Mouse (Mus musculus): ENCODE results near the gene Klk5. TPM values are rescaled to one million over a fixed set of nuclear protein-coding genes. Genes with fewer than 3 reads are reported as not detected.

The Klk5 gene
- not detected for polyA plus RNA-seq (2014; fragmentation: Illumina TruSeq; extraction: RNeasy Lipid Tissue Mini Kit (QIAGEN cat#74804); ENCODE audit: low read depth, low replicate concordance)

DNA sequence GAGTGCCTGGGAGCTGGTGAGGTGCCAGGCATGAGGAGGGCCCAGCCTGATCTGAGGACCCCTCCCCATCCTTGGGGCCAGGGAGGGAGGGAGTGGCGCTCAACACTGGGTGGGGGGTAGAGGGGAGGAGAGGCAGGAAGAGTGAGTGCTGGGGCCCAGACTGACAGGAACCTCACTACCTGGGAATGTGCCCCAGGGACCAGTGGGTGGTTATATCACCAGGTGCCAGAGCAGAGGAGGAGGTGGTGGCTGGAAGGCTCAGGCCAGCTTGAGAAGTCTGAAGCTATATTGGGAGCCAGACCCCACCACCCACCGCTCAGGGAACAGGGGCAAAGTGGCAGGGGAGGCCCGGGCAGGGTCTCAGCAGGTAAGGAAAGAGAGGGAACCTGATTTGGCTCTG lies at the start of gene Klk5:
TSS of gene Klk5 (plus strand) at position 271 of the 400 bp plus-strand sequence.

DNA sequence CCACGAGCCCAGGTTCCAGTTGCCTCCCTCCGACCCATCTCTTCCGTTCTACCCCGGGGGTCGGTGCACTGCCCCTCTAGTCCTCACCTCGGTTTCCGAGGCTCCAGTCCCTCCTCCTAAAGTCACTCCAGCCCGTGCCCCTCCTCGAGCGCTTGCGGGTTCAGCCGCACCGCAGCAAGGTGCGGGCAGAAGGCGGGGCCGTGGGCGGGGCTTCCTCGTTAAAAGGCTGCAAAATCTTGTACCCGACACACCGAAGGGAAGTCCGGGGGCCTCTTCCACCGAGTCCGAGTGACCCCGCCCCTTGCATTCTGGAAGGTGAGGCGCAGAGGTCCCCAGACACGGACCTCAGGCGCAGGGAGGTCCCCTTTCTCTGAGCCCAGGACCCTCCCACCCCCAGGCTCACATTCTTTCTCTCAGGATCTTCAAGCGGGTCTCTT lies 44.4 kb upstream of the Klk5 start, which contains the start of gene Klk8:
TSS of gene Klk8 (plus strand) at position 245 of the 437 bp plus-strand sequence.

DNA sequence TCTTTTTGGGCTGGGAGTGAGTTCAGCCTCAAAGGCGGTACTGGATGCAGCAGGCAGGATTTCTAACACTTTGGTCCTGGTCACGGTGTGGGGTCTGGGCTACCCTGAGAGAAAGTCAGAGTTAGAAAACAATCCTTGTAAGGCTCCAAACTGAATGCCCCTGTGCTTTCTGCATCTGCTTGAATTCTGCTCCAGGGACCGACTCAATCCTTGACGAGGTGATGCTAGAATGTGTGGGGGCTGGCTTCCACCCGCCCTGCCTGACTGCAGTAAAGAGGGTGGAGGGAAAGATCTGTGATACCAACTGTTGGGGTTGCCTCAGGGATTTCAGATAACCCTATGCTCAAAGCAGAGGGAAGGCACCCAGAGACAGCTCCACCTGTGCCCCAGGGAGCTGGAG lies 30.8 kb upstream of the Klk5 start, which contains the start of gene Klk7:
TSS of gene Klk7 (plus strand) at position 301 of the 400 bp plus-strand sequence.

DNA sequence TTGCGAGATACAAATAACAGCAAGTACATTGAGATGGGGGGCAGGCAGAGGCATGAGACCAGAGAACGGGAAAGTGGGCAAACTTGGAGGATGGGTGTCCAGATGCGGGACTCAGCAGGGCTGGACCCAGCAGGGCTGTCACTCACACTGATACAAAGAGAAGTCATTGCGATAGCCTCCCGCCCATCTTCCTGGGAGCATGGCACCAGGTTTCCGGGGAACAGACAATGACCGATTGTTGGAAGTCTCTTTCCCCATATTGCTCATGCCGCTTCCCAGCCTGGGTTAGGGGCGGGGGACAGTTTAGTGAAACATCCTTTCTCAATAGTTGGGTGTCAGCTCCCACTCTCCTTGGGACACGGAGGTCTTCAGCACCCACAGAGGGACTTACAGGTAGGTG lies 17.6 kb upstream of the Klk5 start, which contains the start of gene Klk6:
TSS of gene Klk6 (plus strand) at position 301 of the 400 bp plus-strand sequence.

DNA sequence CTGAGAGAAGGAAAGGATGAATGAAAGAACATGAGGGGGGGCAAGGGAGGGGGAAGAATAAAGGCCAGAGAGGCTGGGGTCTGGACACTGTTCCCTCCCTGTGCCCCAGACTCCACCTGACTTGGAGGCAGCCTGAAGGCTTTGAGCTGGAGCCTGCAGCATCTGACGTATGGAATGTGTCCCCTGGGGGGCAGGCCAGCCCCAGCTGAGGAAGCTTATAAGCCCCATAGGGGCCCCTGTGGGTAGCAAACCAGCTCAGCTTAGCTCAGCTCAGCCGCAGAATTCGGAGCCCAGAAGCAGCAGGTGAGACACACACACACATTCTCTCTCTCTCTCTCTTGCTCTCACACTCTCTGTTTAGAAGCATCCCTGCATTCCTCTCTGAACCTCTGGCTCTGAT lies 39.1 kb downstream of the Klk5 start, which contains the start of gene Klk4:
TSS of gene Klk4 (plus strand) at position 249 of the 400 bp plus-strand sequence.

Other genes starting within 250 kb of the Klk5 start
- gene Zfp819, start 234.8 kb upstream of the Klk5 start, polyA plus RNA-seq (2014; fragmentation: Illumina TruSeq; extraction: RNeasy Lipid Tissue Mini Kit (QIAGEN cat#74804); ENCODE audit: low read depth, low replicate concordance), result 9.2 TPM
- not detected for gene Ceacam18, start 207.3 kb upstream of the Klk5 start, polyA plus RNA-seq (2014; fragmentation: Illumina TruSeq; extraction: RNeasy Lipid Tissue Mini Kit (QIAGEN cat#74804); ENCODE audit: low read depth, low replicate concordance)
- gene Siglece, start 181.8 kb upstream of the Klk5 start, polyA plus RNA-seq (2014; fragmentation: Illumina TruSeq; extraction: RNeasy Lipid Tissue Mini Kit (QIAGEN cat#74804); ENCODE audit: low read depth, low replicate concordance), result 1.0 TPM
- 0.24 TPM for gene Ctu1, start 170.0 kb upstream of the Klk5 start, polyA plus RNA-seq (2014; fragmentation: Illumina TruSeq; extraction: RNeasy Lipid Tissue Mini Kit (QIAGEN cat#74804); ENCODE audit: low read depth, low replicate concordance)
- not detected for gene Klk14, start 151.6 kb upstream of the Klk5 start, polyA plus RNA-seq (2014; fragmentation: Illumina TruSeq; extraction: RNeasy Lipid Tissue Mini Kit (QIAGEN cat#74804); ENCODE audit: low read depth, low replicate concordance)
- not detected for gene Klk13, start 129.4 kb upstream of the Klk5 start, polyA plus RNA-seq (2014; fragmentation: Illumina TruSeq; extraction: RNeasy Lipid Tissue Mini Kit (QIAGEN cat#74804); ENCODE audit: low read depth, low replicate concordance)
- not detected for gene Klk12, start 73.1 kb upstream of the Klk5 start, polyA plus RNA-seq (2014; fragmentation: Illumina TruSeq; extraction: RNeasy Lipid Tissue Mini Kit (QIAGEN cat#74804); ENCODE audit: low read depth, low replicate concordance)
- not detected for gene Klk11, start 67.4 kb upstream of the Klk5 start, polyA plus RNA-seq (2014; fragmentation: Illumina TruSeq; extraction: RNeasy Lipid Tissue Mini Kit (QIAGEN cat#74804); ENCODE audit: low read depth, low replicate concordance)
- gene Klk10, start 60.9 kb upstream of the Klk5 start, polyA plus RNA-seq (2014; fragmentation: Illumina TruSeq; extraction: RNeasy Lipid Tissue Mini Kit (QIAGEN cat#74804); ENCODE audit: low read depth, low replicate concordance), result not detected
- not detected for gene Klk9, start 50.1 kb upstream of the Klk5 start, polyA plus RNA-seq (2014; fragmentation: Illumina TruSeq; extraction: RNeasy Lipid Tissue Mini Kit (QIAGEN cat#74804); ENCODE audit: low read depth, low replicate concordance)
- gene Klk8, start 44.4 kb upstream of the Klk5 start, polyA plus RNA-seq (2014; fragmentation: Illumina TruSeq; extraction: RNeasy Lipid Tissue Mini Kit (QIAGEN cat#74804); ENCODE audit: low read depth, low replicate concordance), result not detected
- not detected for gene Klk7, start 30.7 kb upstream of the Klk5 start, polyA plus RNA-seq (2014; fragmentation: Illumina TruSeq; extraction: RNeasy Lipid Tissue Mini Kit (QIAGEN cat#74804); ENCODE audit: low read depth, low replicate concordance)
- gene Klk6, start 17.5 kb upstream of the Klk5 start, polyA plus RNA-seq (2014; fragmentation: Illumina TruSeq; extraction: RNeasy Lipid Tissue Mini Kit (QIAGEN cat#74804); ENCODE audit: low read depth, low replicate concordance), result not detected
- gene Klk4, start 39.2 kb downstream of the Klk5 start, polyA plus RNA-seq (2014; fragmentation: Illumina TruSeq; extraction: RNeasy Lipid Tissue Mini Kit (QIAGEN cat#74804); ENCODE audit: low read depth, low replicate concordance), result not detected
- not detected for gene Klk15, start 91.8 kb downstream of the Klk5 start, polyA plus RNA-seq (2014; fragmentation: Illumina TruSeq; extraction: RNeasy Lipid Tissue Mini Kit (QIAGEN cat#74804); ENCODE audit: low read depth, low replicate concordance)
- gene Klk1b8, start 108.7 kb downstream of the Klk5 start, polyA plus RNA-seq (2014; fragmentation: Illumina TruSeq; extraction: RNeasy Lipid Tissue Mini Kit (QIAGEN cat#74804); ENCODE audit: low read depth, low replicate concordance), result 120 TPM
- not detected for gene Klk1b1, start 124.8 kb downstream of the Klk5 start, polyA plus RNA-seq (2014; fragmentation: Illumina TruSeq; extraction: RNeasy Lipid Tissue Mini Kit (QIAGEN cat#74804); ENCODE audit: low read depth, low replicate concordance)
- gene Klk1b9, start 134.1 kb downstream of the Klk5 start, polyA plus RNA-seq (2014; fragmentation: Illumina TruSeq; extraction: RNeasy Lipid Tissue Mini Kit (QIAGEN cat#74804); ENCODE audit: low read depth, low replicate concordance), result 11.7 TPM
- not detected for gene Klk1b11, start 153.9 kb downstream of the Klk5 start, polyA plus RNA-seq (2014; fragmentation: Illumina TruSeq; extraction: RNeasy Lipid Tissue Mini Kit (QIAGEN cat#74804); ENCODE audit: low read depth, low replicate concordance)
- gene Klk1b26, start 170.2 kb downstream of the Klk5 start, polyA plus RNA-seq (2014; fragmentation: Illumina TruSeq; extraction: RNeasy Lipid Tissue Mini Kit (QIAGEN cat#74804); ENCODE audit: low read depth, low replicate concordance), result 6.9 TPM
- gene Klk1b27, start 210.3 kb downstream of the Klk5 start, polyA plus RNA-seq (2014; fragmentation: Illumina TruSeq; extraction: RNeasy Lipid Tissue Mini Kit (QIAGEN cat#74804); ENCODE audit: low read depth, low replicate concordance), result 7.8 TPM